Mouse (Mus musculus): ENCODE measurements around the gene Zc3h13. TPM values are rescaled to one million over a fixed set of nuclear protein-coding genes. Genes with fewer than 3 reads are reported as not detected.
A peak's percentile ranks its signal among the peaks of the same experiment; 100 is the strongest.

Zc3h13 gene
- 17.5 and 19.7 TPM in 2 replicates for polyA plus RNA-seq (2015; fragmentation: Nextera tagmentation; extraction: Ambion mirVana)

- under 1% methylated on average over 61 of the region's 61 CpGs for WGBS (ENCODE audit: insufficient replicate concordance)
- Histone ChIP-seq H3K4me1 (ENCODE audit: insufficient read depth) (peaks cover 13% of the 10 kb centered on the region), H3K27me3 (ENCODE audit: insufficient read depth, low read length) (no peaks in the 10 kb centered on the region), H3K9me3 (ENCODE audit: low read length) (no peaks in the 10 kb centered on the region), H3K4me2 (ENCODE audit: low read depth, low read length) (peak within 1 kb of the TSS; percentile 74), H3K27ac (ENCODE audit: low read depth) (peak within 1 kb of the TSS; percentile 87), H3K9ac (replicated peaks) (peak within 1 kb of the TSS; percentile 85), H3K36me3 (replicated peaks; ENCODE audit: insufficient read depth, low read length) (no peaks in the 10 kb centered on the region), H3K4me3 (ENCODE audit: low read depth, low read length) (peak within 1 kb of the TSS; percentile 86)
- ATAC-seq (peak; percentile 99), DNase-seq (peak; percentile 98)
- TF ChIP-seq CTCF (IDR thresholded peaks at IDR 0.05; ENCODE audit: low read depth) = peak; percentile 32; the same call in 1 of the 2 replicates
- TF ChIP-seq EP300 (IDR thresholded peaks at IDR 0.05; ENCODE audit: low read depth) = peak; percentile 59; the same call in 1 of the 2 replicates
Observed at GRCm38 (mm10) chr14:75284193-75284915, at the start of gene Zc3h13. Zc3h13 (plus strand) TSS chr14:75284373.

GRCm38 (mm10) chr14:75235552-75235951, 48.6 kb upstream of the Zc3h13 start:
- Histone ChIP-seq H3K27ac (ENCODE audit: low read depth) (no peak overlapping the region), H3K27me3 (ENCODE audit: insufficient read depth, low read length) (no peaks in the 10 kb centered on the region), H3K4me3 (ENCODE audit: low read depth, low read length) (no peak overlapping the region), H3K4me2 (ENCODE audit: low read depth, low read length) (no peak overlapping the region), H3K9ac (replicated peaks) (no peak overlapping the region), H3K4me1 (ENCODE audit: insufficient read depth) (peaks cover 10% of the 10 kb centered on the region), H3K9me3 (ENCODE audit: low read length) (no peaks in the 10 kb centered on the region), H3K36me3 (replicated peaks; ENCODE audit: insufficient read depth, low read length) (no peaks in the 10 kb centered on the region)
- TF ChIP-seq CTCF (IDR thresholded peaks at IDR 0.05; ENCODE audit: low read depth) = no peak
- TF ChIP-seq EP300 (IDR thresholded peaks at IDR 0.05; ENCODE audit: low read depth) = no peak
- ATAC-seq (no peak), DNase-seq (no peak)
- WGBS (ENCODE audit: insufficient replicate concordance) = 82% methylated on average over 8 of the region's 8 CpGs

GRCm38 (mm10) chr14:75235955-75236635, 48.1 kb upstream of the Zc3h13 start:
- no peak for ATAC-seq
- Histone ChIP-seq H3K27ac (ENCODE audit: low read depth) (no peak overlapping the region), H3K4me3 (ENCODE audit: low read depth, low read length) (no peak overlapping the region), H3K9ac (replicated peaks) (no peak overlapping the region), H3K27me3 (ENCODE audit: insufficient read depth, low read length) (no peaks in the 10 kb centered on the region), H3K4me2 (ENCODE audit: low read depth, low read length) (no peak overlapping the region), H3K9me3 (ENCODE audit: low read length) (no peaks in the 10 kb centered on the region), H3K4me1 (ENCODE audit: insufficient read depth) (peaks cover 10% of the 10 kb centered on the region), H3K36me3 (replicated peaks; ENCODE audit: insufficient read depth, low read length) (no peaks in the 10 kb centered on the region)
- no peak for TF ChIP-seq EP300 (IDR thresholded peaks at IDR 0.05; ENCODE audit: low read depth)
- TF ChIP-seq CTCF (IDR thresholded peaks at IDR 0.05; ENCODE audit: low read depth) = no peak
- WGBS (ENCODE audit: insufficient replicate concordance) = 70% methylated on average over 9 of the region's 9 CpGs
- no peak for DNase-seq

- WGBS (ENCODE audit: insufficient replicate concordance) = 70% methylated on average over 4 of the region's 4 CpGs
- Histone ChIP-seq H3K27me3 (ENCODE audit: insufficient read depth, low read length) (no peaks in the 10 kb centered on the region), H3K9me3 (ENCODE audit: low read length) (no peaks in the 10 kb centered on the region), H3K36me3 (replicated peaks; ENCODE audit: insufficient read depth, low read length) (no peaks in the 10 kb centered on the region), H3K27ac (ENCODE audit: low read depth) (no peak overlapping the region; the same call in 1 of the 2 replicates), H3K4me3 (ENCODE audit: low read depth, low read length) (no peak overlapping the region), H3K4me1 (ENCODE audit: insufficient read depth) (peaks cover 10% of the 10 kb centered on the region), H3K9ac (replicated peaks) (no peak overlapping the region), H3K4me2 (ENCODE audit: low read depth, low read length) (no peak overlapping the region)
- DNase-seq (no peak), ATAC-seq (no peak)
- TF ChIP-seq EP300 (IDR thresholded peaks at IDR 0.05; ENCODE audit: low read depth) (no peak), CTCF (IDR thresholded peaks at IDR 0.05; ENCODE audit: low read depth) (no peak)
Observed at GRCm38 (mm10) chr14:75236636-75237003, 47.6 kb upstream of the Zc3h13 start.

GRCm38 (mm10) chr14:75237096-75237495, 47.1 kb upstream of the Zc3h13 start:
- Histone ChIP-seq H3K36me3 (replicated peaks; ENCODE audit: insufficient read depth, low read length) (no peaks in the 10 kb centered on the region), H3K4me2 (ENCODE audit: low read depth, low read length) (no peak overlapping the region), H3K27ac (ENCODE audit: low read depth) (no peak overlapping the region; the same call in 1 of the 2 replicates), H3K4me1 (ENCODE audit: insufficient read depth) (peaks cover 10% of the 10 kb centered on the region), H3K27me3 (ENCODE audit: insufficient read depth, low read length) (no peaks in the 10 kb centered on the region), H3K4me3 (ENCODE audit: low read depth, low read length) (no peak overlapping the region), H3K9ac (replicated peaks) (no peak overlapping the region), H3K9me3 (ENCODE audit: low read length) (no peaks in the 10 kb centered on the region)
- ATAC-seq (no peak), DNase-seq (no peak)
- no peak for TF ChIP-seq EP300 (IDR thresholded peaks at IDR 0.05; ENCODE audit: low read depth)
- TF ChIP-seq CTCF (IDR thresholded peaks at IDR 0.05; ENCODE audit: low read depth) = no peak
- WGBS (ENCODE audit: insufficient replicate concordance) = 72% methylated on average over 8 of the region's 8 CpGs

GRCm38 (mm10) chr14:75238054-75238692, 46.0 kb upstream of the Zc3h13 start:
- H3K36me3 ChIP-seq (replicated peaks; ENCODE audit: insufficient read depth, low read length) = no peaks in the 10 kb centered on the region
- ATAC-seq = peak; percentile 51
- H3K4me1 ChIP-seq (ENCODE audit: insufficient read depth) = peaks cover 10% of the 10 kb centered on the region
- H3K27me3 ChIP-seq (ENCODE audit: insufficient read depth, low read length) = no peaks in the 10 kb centered on the region
- no peak overlapping the region for H3K4me2 ChIP-seq (ENCODE audit: low read depth, low read length)
- DNase-seq = no peak
- TF ChIP-seq EP300 (IDR thresholded peaks at IDR 0.05; ENCODE audit: low read depth) = no peak
- TF ChIP-seq CTCF (IDR thresholded peaks at IDR 0.05; ENCODE audit: low read depth) = no peak
- no peak overlapping the region for H3K4me3 ChIP-seq (ENCODE audit: low read depth, low read length)
- 52% methylated on average over 6 of the region's 6 CpGs for WGBS (ENCODE audit: insufficient replicate concordance)
- peak overlapping the region; percentile 29; the same call in 1 of the 2 replicates for H3K27ac ChIP-seq (ENCODE audit: low read depth)
- H3K9ac ChIP-seq (replicated peaks) = no peak overlapping the region
- no peaks in the 10 kb centered on the region for H3K9me3 ChIP-seq (ENCODE audit: low read length)
